Mouse (Mus musculus) embryonic fibroblast, embryonic 13.5 days (primary cell): ENCODE results near the gene Olfr1419.

Source experiments
- CTCF ChIP-seq: IDR thresholded peaks from 2 replicates; pipeline ENCODE4 v1.5.1; 2011; ENCODE audit warnings: mild to moderate bottlenecking, control low read depth, low read length, moderate library complexity, borderline replicate concordance; ENCODE audit not compliant: insufficient read depth
- POLR2A ChIP-seq: IDR thresholded peaks from 2 replicates; pipeline ENCODE4 v1.6.1; 2011; ENCODE audit warnings: low read depth, mild to moderate bottlenecking, control low read depth, low read length, moderate library complexity

DNA sequence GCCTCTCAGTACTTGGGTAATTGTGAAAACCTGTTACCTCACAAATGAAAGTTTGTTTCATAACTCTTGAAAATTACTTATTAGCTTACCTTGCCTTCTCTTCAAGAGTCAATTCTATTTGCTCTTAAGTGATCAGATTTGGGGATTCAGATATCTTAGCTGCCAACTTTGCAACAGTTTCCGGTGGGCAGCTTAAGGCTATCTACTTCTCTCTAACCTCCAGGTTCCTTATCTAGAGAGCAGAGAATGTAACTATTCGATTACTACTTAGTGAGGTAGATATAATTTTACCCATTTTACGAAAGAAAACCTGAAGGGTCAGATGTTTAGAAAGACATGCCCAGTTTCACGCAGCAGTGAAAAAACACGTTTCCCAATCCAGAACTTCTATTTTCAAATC is 36.1 kb upstream of the Olfr1419 start:
- TF ChIP-seq CTCF, result no peak
- TF ChIP-seq POLR2A, result no peak
